Mouse (Mus musculus): ENCODE measurements around the gene St6gal1.

GRCm38 (mm10) chr16:23324867-23325650 lies 100.5 kb downstream of the St6gal1 start:
- no peak for TF ChIP-seq POLR2A (IDR thresholded peaks at IDR 0.05; ENCODE audit: control insufficient read depth, low read depth, low read length)
- no peak for TF ChIP-seq CTCF (IDR thresholded peaks at IDR 0.05; ENCODE audit: control insufficient read depth, insufficient read depth, insufficient replicate concordance, low read depth, low read length)
